Mouse (Mus musculus): ENCODE data around the gene Olfr322. TPM values are rescaled to one million over a fixed set of nuclear protein-coding genes. Genes with fewer than 3 reads are reported as not detected.

Gene Olfr322
- polyA plus RNA-seq, 1 experiment from 2014 or later: not detected

- Histone ChIP-seq H3K4me3 (ENCODE audit: low read depth, low read length) (no peak overlapping the region), H3K36me3 (ENCODE audit: control insufficient read depth, insufficient read depth, low read length) (no peaks in the 10 kb centered on the region), H3K27ac (replicated peaks; ENCODE audit: low read depth, low read length) (no peak overlapping the region), H3K27me3 (replicated peaks; ENCODE audit: control insufficient read depth, insufficient read depth, low read length) (peaks cover 25% of the 10 kb centered on the region), H3K4me2 (ENCODE audit: low read depth, low read length) (no peak overlapping the region), H3K9ac (ENCODE audit: low read depth, low read length) (no peak overlapping the region), H3K9me3 (ENCODE audit: control insufficient read depth, low read length) (no peaks in the 10 kb centered on the region), H3K4me1 (ENCODE audit: control insufficient read depth, insufficient read depth, low read length) (peaks cover 6% of the 10 kb centered on the region)
- 18% methylated on average over 4 of the region's 4 CpGs for WGBS
- no peak for ATAC-seq (ENCODE audit: low read depth)
- peak; percentile 42 for DNase-seq (ENCODE audit: low spot score)
Observed at GRCm38 (mm10) chr11:58636376-58636977, 22.1 kb upstream of the Olfr322 start.

GRCm38 (mm10) chr11:58638176-58638701 is 20.3 kb upstream of the Olfr322 start:
- WGBS: 51% methylated on average over 7 of the region's 7 CpGs

GRCm38 (mm10) chr11:58640272-58640867 is 18.2 kb upstream of the Olfr322 start, which contains the start of gene Trim58:
Gene Trim58, plus strand, starts transcription at chr11:58640465.
- Histone ChIP-seq H3K27ac (replicated peaks; ENCODE audit: low read depth, low read length) (no peak within 1 kb of the TSS), H3K36me3 (ENCODE audit: control insufficient read depth, insufficient read depth, low read length) (no peaks in the 10 kb centered on the region), H3K4me1 (ENCODE audit: control insufficient read depth, insufficient read depth, low read length) (peaks cover 6% of the 10 kb centered on the region), H3K9ac (ENCODE audit: low read depth, low read length) (peak within 1 kb of the TSS; percentile 42; the same call in 1 of the 2 replicates), H3K4me2 (ENCODE audit: low read depth, low read length) (peak within 1 kb of the TSS; percentile 62), H3K9me3 (ENCODE audit: control insufficient read depth, low read length) (no peaks in the 10 kb centered on the region), H3K4me3 (ENCODE audit: low read depth, low read length) (peak within 1 kb of the TSS; percentile 32), H3K27me3 (replicated peaks; ENCODE audit: control insufficient read depth, insufficient read depth, low read length) (peaks cover 30% of the 10 kb centered on the region)
- DNase-seq (ENCODE audit: low spot score) (peak; percentile 17), ATAC-seq (ENCODE audit: low read depth) (peak; percentile 33; the same call in 1 of the 2 replicates)
- 3% methylated on average over 29 of the region's 34 CpGs for WGBS

More at GRCm38 (mm10) chr11:58638176-58638701, 20.3 kb upstream of the Olfr322 start:
- Histone ChIP-seq H3K27ac (replicated peaks; ENCODE audit: low read depth, low read length) (no peak overlapping the region), H3K9me3 (ENCODE audit: control insufficient read depth, low read length) (no peaks in the 10 kb centered on the region), H3K4me3 (ENCODE audit: low read depth, low read length) (no peak overlapping the region), H3K27me3 (replicated peaks; ENCODE audit: control insufficient read depth, insufficient read depth, low read length) (peaks cover 30% of the 10 kb centered on the region), H3K4me2 (ENCODE audit: low read depth, low read length) (no peak overlapping the region), H3K36me3 (ENCODE audit: control insufficient read depth, insufficient read depth, low read length) (no peaks in the 10 kb centered on the region), H3K9ac (ENCODE audit: low read depth, low read length) (no peak overlapping the region), H3K4me1 (ENCODE audit: control insufficient read depth, insufficient read depth, low read length) (peaks cover 6% of the 10 kb centered on the region)
- ATAC-seq (ENCODE audit: low read depth) (no peak), DNase-seq (ENCODE audit: low spot score) (no peak)

GRCm38 (mm10) chr11:58641057-58641456 is 17.5 kb upstream of the Olfr322 start:
- peaks cover 6% of the 10 kb centered on the region for H3K4me1 ChIP-seq (ENCODE audit: control insufficient read depth, insufficient read depth, low read length)
- no peak for DNase-seq (ENCODE audit: low spot score)
- H3K36me3 ChIP-seq (ENCODE audit: control insufficient read depth, insufficient read depth, low read length): no peaks in the 10 kb centered on the region
- H3K27ac ChIP-seq (replicated peaks; ENCODE audit: low read depth, low read length): no peak overlapping the region
- 25% methylated on average over 14 of the region's 14 CpGs for whole genome bisulfite sequencing
- no peak overlapping the region for H3K9ac ChIP-seq (ENCODE audit: low read depth, low read length)
- H3K9me3 ChIP-seq (ENCODE audit: control insufficient read depth, low read length): no peaks in the 10 kb centered on the region
- peak overlapping the region; percentile 62 for H3K4me2 ChIP-seq (ENCODE audit: low read depth, low read length)
- ATAC-seq (ENCODE audit: low read depth): no peak
- H3K27me3 ChIP-seq (replicated peaks; ENCODE audit: control insufficient read depth, insufficient read depth, low read length): peaks cover 30% of the 10 kb centered on the region
- H3K4me3 ChIP-seq (ENCODE audit: low read depth, low read length): no peak overlapping the region

- H3K9me3 ChIP-seq (ENCODE audit: control insufficient read depth, low read length): no peaks in the 10 kb centered on the region
- H3K4me3 ChIP-seq (ENCODE audit: low read depth, low read length): no peak overlapping the region
- ATAC-seq (ENCODE audit: low read depth) (no peak), DNase-seq (ENCODE audit: low spot score) (no peak)
- H3K27ac ChIP-seq (replicated peaks; ENCODE audit: low read depth, low read length): no peak overlapping the region
- no peak overlapping the region for H3K9ac ChIP-seq (ENCODE audit: low read depth, low read length)
- H3K4me1 ChIP-seq (ENCODE audit: control insufficient read depth, insufficient read depth, low read length): peaks cover 6% of the 10 kb centered on the region
- no peaks in the 10 kb centered on the region for H3K36me3 ChIP-seq (ENCODE audit: control insufficient read depth, insufficient read depth, low read length)
- peaks cover 30% of the 10 kb centered on the region for H3K27me3 ChIP-seq (replicated peaks; ENCODE audit: control insufficient read depth, insufficient read depth, low read length)
- WGBS: 79% methylated on average over 13 of the region's 13 CpGs
- no peak overlapping the region for H3K4me2 ChIP-seq (ENCODE audit: low read depth, low read length)
Observed at GRCm38 (mm10) chr11:58641638-58642358, 16.8 kb upstream of the Olfr322 start.

- no peak overlapping the region for H3K27ac ChIP-seq (replicated peaks; ENCODE audit: low read depth, low read length)
- peak; percentile 4 for DNase-seq (ENCODE audit: low spot score)
- H3K4me3 ChIP-seq (ENCODE audit: low read depth, low read length): no peak overlapping the region
- H3K9ac ChIP-seq (ENCODE audit: low read depth, low read length): no peak overlapping the region
- no peaks in the 10 kb centered on the region for H3K36me3 ChIP-seq (ENCODE audit: control insufficient read depth, insufficient read depth, low read length)
- peaks cover 22% of the 10 kb centered on the region for H3K27me3 ChIP-seq (replicated peaks; ENCODE audit: control insufficient read depth, insufficient read depth, low read length)
- ATAC-seq (ENCODE audit: low read depth): no peak
- H3K9me3 ChIP-seq (ENCODE audit: control insufficient read depth, low read length): no peaks in the 10 kb centered on the region
- 37% methylated on average over 6 of the region's 6 CpGs for WGBS
- H3K4me2 ChIP-seq (ENCODE audit: low read depth, low read length): no peak overlapping the region
- peaks cover 6% of the 10 kb centered on the region for H3K4me1 ChIP-seq (ENCODE audit: control insufficient read depth, insufficient read depth, low read length)
Observed at GRCm38 (mm10) chr11:58643350-58643749, 15.2 kb upstream of the Olfr322 start.

GRCm38 (mm10) chr11:58655151-58655550 is 3.4 kb upstream of the Olfr322 start:
- H3K9me3 ChIP-seq (ENCODE audit: control insufficient read depth, low read length): no peaks in the 10 kb centered on the region
- 77% methylated on average over 3 of the region's 3 CpGs for WGBS

GRCm38 (mm10) chr11:58669252-58669651 is 10.7 kb downstream of the Olfr322 start:
- H3K4me1 ChIP-seq (ENCODE audit: control insufficient read depth, insufficient read depth, low read length): no peaks in the 10 kb centered on the region
- ATAC-seq (ENCODE audit: low read depth): no peak

More at GRCm38 (mm10) chr11:58655151-58655550, 3.4 kb upstream of the Olfr322 start:
- Histone ChIP-seq H3K36me3 (ENCODE audit: control insufficient read depth, insufficient read depth, low read length) (no peaks in the 10 kb centered on the region), H3K27me3 (replicated peaks; ENCODE audit: control insufficient read depth, insufficient read depth, low read length) (no peaks in the 10 kb centered on the region), H3K9ac (ENCODE audit: low read depth, low read length) (no peak overlapping the region), H3K4me3 (ENCODE audit: low read depth, low read length) (no peak overlapping the region), H3K4me2 (ENCODE audit: low read depth, low read length) (no peak overlapping the region), H3K4me1 (ENCODE audit: control insufficient read depth, insufficient read depth, low read length) (no peaks in the 10 kb centered on the region), H3K27ac (replicated peaks; ENCODE audit: low read depth, low read length) (no peak overlapping the region)
- ATAC-seq (ENCODE audit: low read depth) (no peak), DNase-seq (ENCODE audit: low spot score) (no peak)

More at GRCm38 (mm10) chr11:58669252-58669651, 10.7 kb downstream of the Olfr322 start:
- no peak for DNase-seq (ENCODE audit: low spot score)
- Histone ChIP-seq H3K9me3 (ENCODE audit: control insufficient read depth, low read length) (no peaks in the 10 kb centered on the region), H3K4me2 (ENCODE audit: low read depth, low read length) (no peak overlapping the region), H3K27ac (replicated peaks; ENCODE audit: low read depth, low read length) (no peak overlapping the region), H3K36me3 (ENCODE audit: control insufficient read depth, insufficient read depth, low read length) (no peaks in the 10 kb centered on the region), H3K9ac (ENCODE audit: low read depth, low read length) (no peak overlapping the region), H3K4me3 (ENCODE audit: low read depth, low read length) (no peak overlapping the region), H3K27me3 (replicated peaks; ENCODE audit: control insufficient read depth, insufficient read depth, low read length) (no peaks in the 10 kb centered on the region)
